Mouse (Mus musculus) central nervous system, embryonic 11.5 days (tissue): Measurements from ENCODE around the gene Dab2ip. TPM values are rescaled to one million over a fixed set of nuclear protein-coding genes. Genes with fewer than 3 reads are reported as not detected.

ENCODE experiments used
- polyA plus RNA-seq: library from polyadenylated mRNA; depleted of rRNA; stranded (reverse); fragments of >200 nt; gene quantifications from 2 replicates; pipeline ENCODE4 v1.2.3, GENCODE M21; 2012; rRNA removed

Gene Dab2ip
- 52.4 and 61.2 TPM in 2 replicates for polyA plus RNA-seq

DNA sequence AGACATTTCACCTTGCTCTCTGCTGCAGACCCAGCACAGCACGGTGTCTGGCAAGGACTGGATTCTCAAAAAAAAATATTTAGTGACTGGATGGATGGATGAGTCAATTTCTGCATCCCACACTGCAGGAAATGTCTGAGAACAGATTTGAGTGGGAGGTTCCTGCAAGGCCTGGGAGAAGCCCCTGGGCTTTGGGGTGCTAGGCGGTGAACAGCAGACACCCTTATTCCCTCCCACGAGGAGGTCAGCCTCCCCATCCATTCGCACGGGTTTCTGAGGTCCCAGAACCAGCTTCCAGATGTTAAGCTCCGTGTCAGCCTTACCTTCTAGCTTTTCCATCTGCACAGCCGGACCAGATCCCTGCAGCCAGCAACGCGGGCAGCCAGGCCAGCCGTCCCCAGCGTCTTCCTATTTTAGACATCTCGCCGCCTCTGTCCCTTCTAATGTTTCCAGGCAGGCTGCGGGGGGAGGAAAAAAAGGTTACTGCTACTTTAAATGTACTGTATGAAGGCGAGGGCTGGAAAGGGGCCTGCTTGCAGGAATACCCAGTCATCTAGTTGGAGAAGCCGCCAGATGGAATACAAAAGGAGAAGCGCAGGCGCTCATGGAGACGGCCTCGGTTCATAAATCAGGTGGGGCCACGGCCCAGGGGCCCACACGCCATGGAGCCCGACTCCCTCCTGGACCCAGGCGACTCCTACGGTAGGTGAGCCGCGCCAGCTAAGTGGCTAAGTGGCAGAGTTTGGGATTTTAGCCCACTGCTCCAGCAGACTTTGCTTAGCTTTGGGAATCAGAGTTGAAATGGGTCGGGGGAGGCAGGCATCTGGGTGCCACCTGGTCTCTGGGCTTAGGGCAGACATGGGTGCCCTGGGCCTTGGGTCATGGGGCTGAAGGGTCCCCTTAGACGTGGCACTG is at the start of gene Dab2ip:
Gene Dab2ip, plus strand, starts transcription at position 356 of the 915 bp plus-strand sequence.

Other genes with a start within 250 kb of the Dab2ip start
- gene Stom, start 221.3 kb upstream of the Dab2ip start, polyA plus RNA-seq: 11.2 and 15.1 TPM in 2 replicates
- not detected in 2 replicates for gene 4930568D16Rik, start 190.5 kb upstream of the Dab2ip start, polyA plus RNA-seq
- not detected in 2 replicates for gene 4930402F06Rik, start 161.1 kb upstream of the Dab2ip start, polyA plus RNA-seq
- gene Ggta1, start 95.0 kb upstream of the Dab2ip start, polyA plus RNA-seq: 4.9 and 7.2 TPM in 2 replicates